Mouse (Mus musculus) ovary, postnatal 10 days (tissue): ENCODE results near the gene Jazf1.

Experiments used
- DNase-seq: peaks from one replicate; pipeline ENCODE4 v3.0.0; 2022; ENCODE audit warnings: low spot score

Jazf1 gene

DNA sequence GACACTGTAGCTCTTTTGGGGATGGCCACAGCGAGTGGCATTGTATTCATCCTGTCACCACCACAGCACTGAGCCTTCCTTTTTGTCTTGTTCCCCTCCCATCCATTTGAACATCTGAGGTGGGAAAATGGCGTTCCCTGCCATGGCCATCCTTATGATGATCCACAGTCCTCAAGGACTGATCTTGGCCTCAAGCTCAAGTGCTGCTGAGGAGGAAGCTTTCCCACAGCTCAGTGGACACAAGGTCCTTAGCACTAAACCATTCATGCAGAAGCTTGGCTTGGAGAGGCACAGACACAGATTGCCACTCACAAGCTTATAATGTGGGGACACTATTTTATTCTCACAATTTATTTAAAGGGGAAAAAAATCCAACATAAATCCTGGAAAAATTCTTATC, 58.1 kb downstream of the Jazf1 start:
- DNase-seq: no peak

DNA sequence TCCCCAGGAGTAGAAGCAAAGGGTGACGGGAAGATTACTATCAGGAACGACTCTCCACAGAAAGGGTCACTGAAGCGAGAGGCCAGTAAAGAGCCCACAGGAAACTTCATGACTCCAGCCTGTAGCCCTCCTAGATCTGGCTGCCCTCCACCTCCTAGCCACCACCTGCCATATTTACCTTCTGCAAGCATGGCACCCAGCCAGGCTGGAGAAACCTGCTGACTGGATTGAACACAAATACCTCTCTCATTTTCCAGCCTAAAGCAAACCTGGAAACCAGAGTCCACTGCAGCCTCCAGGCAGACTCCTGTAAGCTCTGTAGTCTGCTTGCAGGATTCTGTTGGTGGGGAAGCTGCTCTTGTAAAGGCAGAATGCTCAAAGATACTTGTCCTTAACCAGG, 62.4 kb downstream of the Jazf1 start:
- no peak for DNase-seq

DNA sequence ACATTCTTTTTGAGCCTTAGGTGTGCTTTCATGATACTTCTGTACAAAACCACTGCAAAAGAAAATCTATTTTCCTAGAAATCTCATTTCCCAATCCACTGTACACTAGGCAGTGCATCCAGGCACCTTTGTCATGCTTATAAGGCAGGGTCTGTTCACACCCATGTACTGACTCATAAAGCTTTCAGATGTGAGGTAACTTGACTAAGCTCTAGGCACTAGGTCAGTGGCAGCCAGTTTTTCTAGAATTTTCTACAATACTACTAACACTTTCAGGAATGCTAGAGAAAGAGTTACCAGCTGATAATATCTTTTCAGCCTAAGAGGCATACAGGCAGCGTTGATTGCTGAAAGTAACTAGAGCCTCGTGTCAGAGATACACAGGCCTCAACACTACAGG, 62.9 kb downstream of the Jazf1 start:
- no peak for DNase-seq

DNA sequence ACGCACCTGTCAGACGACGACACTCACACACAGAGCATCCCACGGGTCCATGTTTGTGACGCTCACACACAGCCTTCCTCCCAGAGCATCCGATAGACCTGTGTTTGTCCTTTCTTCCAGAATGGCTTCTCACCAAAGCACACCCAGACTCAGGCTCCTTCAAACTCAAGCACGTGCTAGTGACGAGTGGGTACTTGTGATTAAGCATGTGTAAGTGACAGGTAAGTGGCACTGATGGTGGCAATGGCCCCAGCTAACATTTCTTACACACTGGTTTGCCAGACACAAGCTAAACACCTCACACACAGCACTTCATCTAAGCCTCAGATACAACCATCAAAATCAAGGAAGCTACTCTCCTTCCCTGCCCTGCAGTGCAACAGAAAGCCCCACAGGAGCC, 77.6 kb downstream of the Jazf1 start:
- DNase-seq: no peak

DNA sequence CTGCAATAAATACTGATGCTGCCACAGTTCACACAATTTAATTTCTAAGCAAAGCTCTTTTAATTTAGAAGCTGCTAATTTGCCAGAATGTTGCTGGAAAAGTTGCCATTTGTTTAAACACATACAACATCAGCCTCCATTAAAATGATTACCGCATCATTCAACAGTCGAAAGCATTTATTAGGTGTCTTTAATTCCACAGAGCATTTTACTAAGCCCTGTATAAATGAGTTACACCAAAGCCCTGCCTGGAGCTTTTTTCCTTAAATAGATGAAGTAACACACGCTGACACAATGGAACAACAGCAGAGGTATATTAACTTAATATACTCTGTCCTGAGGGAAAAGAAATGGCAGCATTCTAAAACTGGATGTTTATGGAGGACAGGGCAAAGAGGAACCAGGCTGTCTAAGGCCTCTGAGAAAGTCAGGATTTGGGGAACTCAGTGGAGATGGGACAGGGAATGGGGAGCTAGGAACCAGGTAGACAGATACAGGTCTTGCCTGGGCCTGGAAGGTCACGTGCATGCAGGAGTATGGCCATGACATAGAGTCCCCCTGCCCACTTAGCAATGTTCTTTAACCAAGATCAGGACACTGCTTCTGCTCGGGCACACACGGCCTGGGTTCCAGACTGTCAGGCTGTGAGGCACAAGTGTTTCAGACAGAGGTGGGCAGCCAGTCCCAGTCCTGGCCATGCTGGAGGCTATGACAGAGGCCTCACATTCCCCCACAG, 80.4 kb downstream of the Jazf1 start:
- DNase-seq: no peak

DNA sequence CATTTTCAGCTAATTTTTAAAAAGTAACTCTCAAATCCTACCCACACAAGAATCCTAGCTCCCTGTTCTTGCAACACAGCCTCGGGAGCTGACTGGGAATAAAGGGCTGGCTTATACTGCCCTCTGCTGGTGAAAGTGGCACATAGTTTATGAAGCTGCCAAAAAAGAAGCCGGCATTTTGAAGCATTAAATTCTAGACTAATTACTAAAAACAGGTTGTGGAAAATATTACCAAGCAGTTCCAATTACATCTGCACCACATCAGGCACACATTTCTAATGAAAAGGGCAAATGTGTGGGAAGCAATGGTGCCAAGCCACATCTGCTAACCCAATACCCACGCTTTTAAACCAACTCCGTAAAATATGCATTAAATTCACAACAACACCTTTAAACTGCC, 81.0 kb downstream of the Jazf1 start:
- no peak for DNase-seq

DNA sequence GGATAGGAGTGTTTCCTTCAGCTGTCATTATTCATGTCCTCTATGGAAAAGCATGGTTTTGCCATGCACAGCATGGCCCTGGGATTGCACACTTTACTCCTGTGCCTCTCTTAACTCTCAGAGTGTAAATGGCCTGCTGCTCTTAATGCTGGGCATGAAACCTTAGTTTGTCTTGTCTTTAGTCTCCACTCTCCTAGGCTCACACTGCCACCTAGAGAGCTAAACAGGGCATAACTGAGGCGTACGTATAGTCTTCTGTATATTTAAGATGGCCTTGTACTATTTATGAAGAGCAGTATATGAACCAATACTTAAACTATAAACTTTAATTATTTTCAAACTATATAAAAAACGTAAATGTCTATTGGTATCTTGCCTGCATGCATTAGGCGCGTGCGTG, 86.3 kb downstream of the Jazf1 start:
- no peak for DNase-seq

DNA sequence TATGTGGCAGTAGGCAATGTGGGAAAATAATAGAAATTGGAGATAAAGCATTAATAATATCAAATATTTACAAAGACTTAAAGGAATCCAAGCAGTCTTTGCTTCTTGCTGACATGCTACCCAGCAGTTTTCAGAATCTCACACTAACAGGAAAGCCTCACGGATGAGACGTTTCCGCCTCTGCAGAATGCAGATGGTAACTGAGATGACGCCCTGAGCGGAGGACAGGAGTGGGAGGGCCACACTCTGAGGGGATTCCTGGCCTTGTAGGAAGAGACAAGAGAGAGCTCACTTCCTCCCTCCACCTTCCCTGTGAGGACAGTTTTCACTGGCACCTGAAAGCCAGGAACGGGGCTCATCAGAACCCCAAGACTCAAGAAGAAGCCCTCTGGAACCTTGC, 88.9 kb downstream of the Jazf1 start:
- DNase-seq: no peak

DNA sequence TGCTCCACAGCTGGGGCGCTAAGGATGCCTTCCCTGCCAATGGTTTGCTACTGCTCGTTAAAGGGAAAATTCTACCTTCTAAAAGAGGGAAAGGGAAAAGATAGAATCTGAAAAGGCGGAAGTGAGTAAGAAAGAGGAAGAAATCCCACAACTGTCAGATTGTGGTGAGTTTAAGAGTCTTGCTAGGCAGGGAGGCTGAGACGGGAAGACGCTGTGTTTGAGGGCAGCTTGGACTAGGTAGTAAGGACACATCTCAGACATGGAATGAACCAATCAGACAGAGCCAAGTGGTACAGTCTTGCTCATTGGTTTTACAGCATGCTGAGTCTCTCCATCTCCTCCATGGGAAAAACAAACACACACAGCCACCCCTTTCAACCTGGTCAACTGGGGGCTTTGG, 95.1 kb downstream of the Jazf1 start:
- DNase-seq: no peak

DNA sequence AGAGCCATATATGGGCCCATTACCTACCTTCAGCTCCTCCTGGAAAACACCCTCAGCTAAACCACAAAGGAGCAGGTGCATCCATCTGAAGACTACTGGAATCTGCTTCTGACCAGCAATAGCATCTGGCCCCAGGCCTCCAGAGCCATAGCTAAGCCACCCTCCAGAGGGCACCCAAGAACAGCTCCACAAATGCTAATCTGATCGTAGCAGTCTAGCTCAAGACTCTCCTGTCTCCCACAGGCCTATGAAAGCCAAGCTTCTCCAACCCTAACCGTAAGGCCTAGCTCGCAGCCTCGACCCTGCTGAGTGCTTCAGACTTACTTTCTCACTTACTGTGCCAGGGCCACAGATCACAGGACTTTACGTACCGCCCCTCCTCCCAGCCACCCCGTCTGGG, 96.3 kb downstream of the Jazf1 start:
- DNase-seq: no peak

DNA sequence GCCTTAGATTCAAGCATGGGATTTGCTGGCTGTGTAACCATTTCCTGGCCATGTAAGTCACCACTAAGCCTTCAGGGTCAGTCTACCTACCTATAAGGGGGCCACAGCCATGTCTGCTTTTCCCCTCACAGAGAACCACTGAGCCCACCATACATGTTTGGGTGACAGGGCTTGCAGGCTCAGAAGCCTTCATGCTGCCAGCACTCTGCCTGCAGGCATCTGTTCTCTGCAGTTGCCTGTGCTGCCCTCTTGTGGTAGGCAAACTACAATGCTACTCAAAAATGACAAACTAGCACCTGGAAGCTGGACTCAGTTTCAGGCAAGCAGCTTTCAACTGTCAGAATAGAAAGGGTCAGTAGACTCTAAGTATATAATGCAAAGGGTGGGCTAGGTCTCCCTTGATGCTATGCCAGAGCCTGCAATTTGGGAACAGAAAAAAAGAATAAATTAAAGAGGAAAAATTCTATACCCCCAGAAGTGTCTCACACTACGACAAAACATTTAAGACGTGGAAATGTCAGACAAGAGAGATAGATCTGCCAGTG, 98.6 kb downstream of the Jazf1 start:
- peak; percentile 40 for DNase-seq

DNA sequence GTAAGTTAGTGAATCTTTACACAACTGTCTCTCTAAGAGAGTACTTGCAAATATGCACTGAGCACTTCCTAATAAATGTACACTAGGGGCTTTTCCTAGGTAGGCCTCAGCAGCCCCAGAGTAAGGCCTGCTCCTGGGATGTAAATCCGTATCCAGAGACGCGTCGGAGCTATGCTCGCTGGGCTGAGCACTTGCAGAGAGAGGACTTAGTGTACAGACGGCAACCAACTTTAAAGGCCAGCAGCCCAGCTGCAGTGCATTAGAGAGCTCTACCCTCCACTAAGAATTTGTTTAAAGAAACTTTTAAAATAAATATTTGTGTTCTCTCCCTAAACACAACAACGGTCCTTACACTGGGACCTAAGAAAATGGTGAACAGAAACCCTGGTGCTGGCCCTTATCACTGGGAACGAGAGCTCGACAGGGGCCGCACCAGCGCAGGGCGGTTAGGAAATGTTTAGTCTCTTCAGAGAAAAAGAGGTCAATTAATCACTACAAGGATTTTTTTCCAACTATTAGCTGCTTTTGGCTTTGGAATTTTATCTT, 100.0 kb downstream of the Jazf1 start:
- no peak for DNase-seq

DNA sequence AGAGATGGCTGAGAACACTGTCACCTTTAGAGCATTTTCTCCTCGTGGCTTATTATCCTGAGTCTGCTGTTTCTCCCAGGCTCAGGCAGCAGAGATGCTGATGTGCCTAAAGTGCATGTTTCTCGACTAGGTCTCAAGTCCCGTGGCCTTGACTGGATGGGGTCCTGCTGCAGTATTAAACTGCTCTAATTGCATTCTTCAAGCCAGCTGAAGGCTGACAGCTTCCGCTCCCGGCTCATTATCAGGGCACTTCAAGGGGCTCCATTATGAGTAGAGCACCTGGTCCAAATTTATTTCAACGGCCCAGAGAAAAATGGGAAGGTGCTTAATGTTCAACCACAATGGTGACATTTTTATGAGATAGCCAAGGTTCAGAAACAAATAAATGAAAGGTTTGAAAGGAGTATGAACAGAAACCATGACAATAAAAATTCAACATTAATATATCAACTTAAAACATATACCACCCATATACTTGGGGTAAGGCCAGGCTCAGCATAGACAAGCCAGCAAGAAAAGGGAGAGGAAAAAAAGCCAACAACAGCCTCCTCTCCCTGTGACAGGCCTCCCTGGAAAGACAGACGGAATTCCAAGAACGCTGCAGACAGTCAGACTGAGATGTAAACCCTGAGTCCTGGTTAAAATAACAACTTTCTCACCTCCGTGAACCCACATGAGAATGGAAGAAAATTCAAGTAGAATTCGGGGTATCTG, 100.7 kb downstream of the Jazf1 start:
- no peak for DNase-seq

DNA sequence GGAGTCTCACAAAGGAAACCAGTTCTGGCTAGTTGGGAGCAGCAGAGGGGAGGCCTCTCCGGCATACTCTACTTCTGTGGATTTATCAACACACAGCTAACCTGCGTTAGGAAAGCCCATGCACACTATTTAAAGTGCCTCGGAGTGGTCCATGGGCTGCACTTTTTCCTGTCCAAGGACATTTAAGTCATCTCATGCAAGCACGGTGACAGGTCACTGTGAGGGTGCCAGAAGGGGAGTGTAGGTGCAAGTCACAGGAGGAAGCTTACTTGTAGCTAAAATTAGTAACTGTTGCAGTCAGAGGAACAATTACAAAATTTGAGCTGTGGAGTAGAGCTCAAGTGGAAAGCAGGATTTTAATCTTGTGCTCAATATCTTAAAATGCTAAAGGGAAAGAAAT, 102.4 kb downstream of the Jazf1 start:
- DNase-seq: no peak

DNA sequence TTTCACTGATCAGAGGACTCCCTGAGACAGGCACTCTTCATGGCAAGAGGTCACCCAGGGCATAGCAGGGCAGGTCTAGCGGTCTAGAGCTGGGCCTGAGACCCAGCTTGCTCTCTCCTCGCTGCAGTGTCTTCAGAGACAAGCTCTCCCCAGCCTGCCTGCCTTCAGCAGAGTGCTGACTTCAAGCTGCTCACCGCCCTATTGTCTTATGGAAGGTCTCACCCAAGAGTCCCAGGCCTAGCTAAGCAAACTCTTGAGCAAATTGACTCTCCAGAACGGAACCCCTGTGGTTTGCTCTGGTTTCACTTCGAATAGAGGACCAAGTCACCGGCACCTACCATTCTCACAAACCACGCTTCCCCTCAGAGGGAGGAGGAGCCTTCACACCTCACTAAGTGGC, 103.1 kb downstream of the Jazf1 start:
- DNase-seq: no peak

DNA sequence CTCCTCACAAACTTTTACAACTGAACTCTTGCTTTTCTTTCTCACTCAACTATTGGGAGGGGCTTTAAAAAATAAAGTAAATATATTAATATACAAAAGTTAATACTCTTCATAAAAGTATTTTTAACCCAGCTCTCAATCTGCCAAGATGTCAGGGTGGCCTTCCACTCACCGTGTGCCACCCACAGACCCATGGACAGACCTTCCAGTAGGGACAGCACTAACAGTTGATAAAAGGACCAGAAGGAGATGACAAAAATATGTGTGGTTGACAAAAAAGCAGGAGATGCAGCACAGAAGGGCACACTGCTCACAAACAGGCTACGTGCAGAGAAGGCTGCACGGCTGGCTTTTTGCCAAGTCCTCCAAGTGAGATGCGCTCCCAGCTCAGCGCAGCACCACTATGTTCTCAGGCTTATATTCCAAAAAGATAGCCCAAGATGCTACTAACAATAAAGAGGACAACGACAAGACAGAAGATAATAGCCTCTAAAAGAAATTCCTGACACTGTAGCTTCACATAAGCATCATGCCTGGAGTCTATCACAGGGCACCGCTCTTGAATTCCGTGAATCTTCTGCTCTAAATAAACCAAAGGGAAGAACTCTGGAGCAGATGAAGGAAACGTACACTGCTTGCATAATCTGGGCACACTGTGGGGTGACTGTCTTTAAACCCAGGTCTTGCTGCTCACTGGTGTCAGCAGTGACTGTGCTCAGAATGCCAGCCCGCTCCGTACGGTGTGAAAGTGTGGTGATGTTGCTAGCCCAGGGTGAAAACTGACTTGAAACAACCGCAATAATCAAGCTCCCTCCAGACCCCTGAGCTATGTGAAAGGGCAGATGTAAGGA, 104.4 kb downstream of the Jazf1 start:
- no peak for DNase-seq

DNA sequence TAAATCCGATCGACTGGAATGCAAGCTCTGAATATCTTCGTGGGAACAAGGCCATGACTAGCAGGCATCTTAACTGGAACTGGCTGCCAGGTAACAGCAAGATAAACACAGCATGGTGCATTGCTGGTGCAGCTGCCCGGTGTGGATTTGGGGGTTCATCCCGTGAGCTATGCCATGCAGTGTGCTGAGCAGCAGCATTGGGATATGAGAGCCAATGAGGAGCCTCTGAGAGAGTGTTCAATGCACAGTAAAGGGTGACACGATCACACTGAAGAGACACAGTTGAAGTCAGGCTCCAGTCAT, 105.0 kb downstream of the Jazf1 start:
- DNase-seq: no peak

DNA sequence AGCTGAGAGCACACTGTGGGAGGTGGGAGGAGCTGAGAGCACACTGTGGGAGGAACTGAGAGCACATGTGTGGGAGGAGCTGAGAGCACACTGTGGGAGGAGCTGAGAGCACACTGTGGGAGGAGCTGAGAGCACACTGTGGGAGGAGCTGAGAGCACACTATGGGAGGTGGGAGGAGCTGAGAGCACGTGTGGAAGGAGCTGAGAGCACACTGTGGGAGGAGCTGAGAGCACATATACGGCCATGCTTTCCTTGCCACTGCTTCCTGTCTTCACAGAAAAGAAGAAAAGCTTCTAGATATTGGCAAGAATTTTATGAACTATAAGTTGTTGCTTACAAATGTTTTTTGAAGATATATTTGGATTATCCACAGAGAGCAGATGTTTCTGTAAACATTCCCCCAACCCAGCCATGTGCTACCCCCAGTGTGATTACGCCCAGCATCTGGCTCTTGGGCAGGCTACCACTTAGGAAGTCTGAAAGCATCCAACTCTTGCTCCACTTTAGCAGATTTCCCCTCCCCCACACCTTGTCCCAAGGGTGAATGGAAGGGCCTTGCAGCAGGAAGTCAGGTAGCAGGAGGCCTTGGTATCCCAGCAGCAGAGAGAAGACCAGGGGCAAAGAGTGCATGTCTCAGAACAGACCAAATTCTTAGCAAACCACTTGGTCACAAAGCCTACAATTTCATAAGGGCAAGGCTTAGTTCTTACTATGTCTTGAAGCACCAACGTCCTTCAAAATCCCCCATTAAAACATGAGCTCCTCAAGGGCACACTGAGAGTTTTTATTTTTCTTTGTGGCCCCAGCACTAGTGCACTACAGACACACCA, 105.6 kb downstream of the Jazf1 start:
- DNase-seq: no peak

DNA sequence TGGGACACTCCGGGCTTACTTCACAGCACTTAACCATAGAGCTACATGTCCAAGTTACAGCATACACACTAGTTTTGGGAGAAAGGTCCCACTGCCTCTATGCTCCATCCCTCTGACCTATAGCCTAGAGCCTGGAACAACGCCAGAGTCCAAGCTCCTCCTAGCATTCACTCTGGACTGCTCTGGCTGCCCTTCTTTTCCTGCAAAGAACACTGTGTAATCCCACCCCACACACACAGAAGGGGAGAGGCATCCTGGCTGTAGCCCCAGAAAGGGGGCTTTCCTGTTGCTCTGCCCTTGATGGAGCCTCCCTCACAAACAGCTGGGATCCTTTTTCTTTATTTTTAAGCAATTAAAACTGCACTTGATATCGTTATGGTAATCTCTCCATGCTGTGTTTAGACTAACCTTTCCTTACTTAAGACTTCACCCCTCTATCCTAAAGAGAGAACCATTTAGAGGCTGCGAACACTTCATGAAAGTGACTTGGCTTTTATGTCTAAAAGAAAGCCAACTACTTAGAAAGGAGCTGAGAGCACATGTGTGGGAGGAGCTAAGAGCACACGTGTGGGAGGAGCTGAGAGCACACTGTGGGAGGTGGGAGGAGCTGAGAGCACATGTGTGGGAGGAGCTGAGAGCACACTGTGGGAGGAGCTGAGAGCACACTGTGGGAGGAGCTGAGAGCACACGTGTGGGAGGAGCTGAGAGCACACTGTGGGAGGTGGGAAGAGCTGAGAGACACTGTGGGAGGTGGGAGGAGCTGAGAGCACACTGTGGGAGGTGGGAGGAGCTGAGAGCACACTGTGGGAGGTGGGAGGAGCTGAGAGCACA, 106.6 kb downstream of the Jazf1 start:
- no peak for DNase-seq

DNA sequence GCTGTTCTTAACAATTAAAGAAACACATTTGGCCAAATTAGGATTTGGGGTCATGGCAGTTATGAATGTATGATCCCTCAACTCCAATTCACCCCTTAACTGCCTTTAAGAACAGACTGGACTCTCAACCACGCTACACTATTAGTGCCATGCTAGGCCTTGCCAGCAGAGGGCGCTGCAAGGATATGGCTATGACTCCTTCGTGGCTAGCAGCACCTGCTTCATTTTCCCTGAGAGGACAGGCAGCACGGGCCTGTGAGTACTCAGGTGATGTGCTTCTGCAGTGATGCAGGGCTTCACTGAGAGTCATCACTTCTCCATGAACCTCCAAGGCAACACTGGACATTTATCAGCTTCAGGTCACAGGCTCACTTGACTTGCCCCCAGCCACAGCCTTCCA, 110.7 kb downstream of the Jazf1 start:
- peak; percentile 52 for DNase-seq

DNA sequence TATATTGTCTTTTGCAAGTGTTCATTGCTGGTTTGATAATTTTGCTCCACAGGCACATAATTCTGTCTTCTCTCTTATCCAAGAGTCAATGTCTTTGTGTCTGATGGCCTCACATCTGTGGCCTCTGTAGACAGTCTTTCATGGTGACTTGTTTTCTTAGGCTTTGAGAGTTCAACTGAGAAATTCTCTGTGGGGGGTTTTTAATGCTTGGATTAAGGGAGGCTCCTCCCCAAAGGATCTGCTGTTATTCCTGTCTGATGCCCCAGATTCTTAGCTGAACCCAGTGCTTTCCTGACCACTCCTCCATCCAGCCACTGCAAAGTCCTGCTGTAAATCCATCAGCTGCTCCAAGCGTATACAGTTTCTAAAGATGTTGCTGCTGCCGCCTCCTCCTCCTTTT, 112.3 kb downstream of the Jazf1 start:
- no peak for DNase-seq
